Mouse (Mus musculus): ENCODE measurements around the gene Nol12. TPM values are rescaled to one million over a fixed set of nuclear protein-coding genes. Genes with fewer than 3 reads are reported as not detected.

Nol12 gene
- total RNA-seq, 2 experiments from 2014 or later: 22.1 to 22.6 TPM

DNA sequence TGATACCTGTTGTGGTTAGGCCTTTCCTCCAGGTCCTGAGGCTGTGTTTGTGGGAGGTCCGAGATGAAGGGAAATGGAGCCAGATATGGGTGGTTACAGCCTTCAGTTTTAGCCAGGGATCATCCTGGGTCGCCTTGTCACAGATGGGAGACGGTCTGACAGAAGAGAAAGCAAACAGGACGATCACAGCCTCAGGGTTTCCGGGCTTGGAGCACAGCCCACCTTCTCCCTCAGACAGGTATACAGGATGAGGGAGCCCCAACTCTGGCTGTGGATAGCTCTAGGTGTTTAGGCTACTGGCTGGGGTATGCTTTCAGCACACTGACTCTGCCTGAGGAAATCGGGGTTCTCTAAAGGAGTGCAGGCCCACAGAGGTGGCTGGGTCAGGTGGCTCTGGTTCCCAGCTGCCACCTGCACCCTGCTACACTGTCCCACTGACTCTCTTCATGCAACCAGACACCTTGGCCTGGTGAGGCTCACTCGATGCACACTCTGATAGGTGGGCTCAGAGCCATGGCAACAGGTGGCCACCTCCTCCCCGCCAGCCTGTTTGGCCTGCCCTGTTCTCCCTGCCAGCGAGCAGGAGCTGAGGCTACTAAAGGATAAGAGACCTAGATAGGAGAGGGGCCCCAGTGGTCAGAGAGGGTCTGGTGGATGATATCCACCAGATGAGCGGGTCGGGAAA is 51.9 kb downstream of the Nol12 start:
- intact Hi-C loops (cut with DNase I): loop anchor here (2.0 kb wide), 1 partner anchor 42 kb away; the partner anchor contains the start of gene H1f0
- DNase-seq: peak; percentile 58 to 62

DNA sequence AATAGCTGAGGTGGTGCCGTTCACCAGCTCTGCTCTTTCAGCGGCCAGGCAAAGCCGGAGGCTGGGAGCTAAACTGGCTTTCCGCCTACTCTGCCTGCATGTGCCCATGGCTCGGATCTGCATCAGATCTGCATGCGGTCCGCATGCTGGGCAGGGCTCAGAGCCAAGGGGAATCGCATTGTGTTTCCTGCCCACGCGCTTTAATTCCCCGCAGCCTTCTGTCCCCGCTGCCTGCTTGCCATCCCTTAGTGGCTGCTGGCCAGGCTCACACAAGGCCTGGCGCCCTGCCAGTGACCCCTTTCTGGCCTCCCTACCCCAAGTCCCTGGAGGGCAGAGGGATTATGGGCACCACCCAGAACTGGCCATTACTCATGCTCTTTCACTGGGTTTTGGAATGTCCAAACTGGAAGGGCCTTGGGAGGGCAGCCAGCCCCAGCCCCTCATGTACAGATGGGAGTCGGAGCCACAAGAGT is 53.8 kb downstream of the Nol12 start:
- peak; percentile 40 to 62 for DNase-seq
- intact Hi-C loops (cut with DNase I): no loop called here

DNA sequence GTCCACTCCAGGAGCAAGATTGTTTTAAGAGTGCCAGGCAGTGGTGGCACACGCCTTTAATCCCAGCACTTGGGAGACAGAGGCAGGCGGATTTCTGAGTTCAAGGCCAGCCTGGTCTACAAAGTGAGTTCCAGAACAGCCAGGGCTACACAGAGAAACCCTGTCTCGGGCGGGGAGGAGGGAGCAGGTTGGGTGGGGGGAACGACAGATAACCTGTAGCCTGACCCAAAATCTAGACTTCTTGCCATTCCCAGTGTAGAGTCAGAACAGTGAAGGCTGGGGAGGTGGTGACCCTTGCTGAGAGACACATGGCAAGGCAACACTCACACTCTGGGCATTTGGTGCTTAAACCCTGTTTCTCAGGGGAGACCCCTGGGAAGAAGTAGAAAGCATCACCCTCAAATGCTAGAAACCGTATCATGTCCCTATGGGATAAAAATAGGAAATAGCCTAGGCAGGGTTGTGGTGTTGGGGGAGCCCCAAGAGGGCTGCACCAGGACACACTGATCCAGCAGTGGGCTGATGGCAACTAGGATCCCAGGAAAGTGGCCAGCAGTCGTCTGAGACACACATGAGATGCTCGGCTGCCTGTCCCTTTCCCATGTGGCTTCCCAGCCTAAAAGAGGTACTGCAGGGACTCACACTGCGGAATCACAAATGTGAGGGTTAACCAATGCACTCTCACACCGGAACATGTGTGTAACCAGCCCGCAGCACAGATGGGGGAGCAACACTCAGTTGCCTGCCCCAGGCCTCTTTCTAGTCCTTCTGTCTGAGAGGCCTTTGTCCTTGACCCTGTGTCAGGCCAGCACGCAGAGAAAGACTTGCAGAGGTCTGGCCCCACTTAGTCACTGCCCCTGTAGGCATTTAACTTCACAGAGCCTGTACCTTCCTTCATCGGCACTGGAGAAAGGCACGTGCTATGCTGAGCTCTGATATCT is 54.7 kb downstream of the Nol12 start:
- intact Hi-C loops (cut with DNase I): no loop called here

DNA sequence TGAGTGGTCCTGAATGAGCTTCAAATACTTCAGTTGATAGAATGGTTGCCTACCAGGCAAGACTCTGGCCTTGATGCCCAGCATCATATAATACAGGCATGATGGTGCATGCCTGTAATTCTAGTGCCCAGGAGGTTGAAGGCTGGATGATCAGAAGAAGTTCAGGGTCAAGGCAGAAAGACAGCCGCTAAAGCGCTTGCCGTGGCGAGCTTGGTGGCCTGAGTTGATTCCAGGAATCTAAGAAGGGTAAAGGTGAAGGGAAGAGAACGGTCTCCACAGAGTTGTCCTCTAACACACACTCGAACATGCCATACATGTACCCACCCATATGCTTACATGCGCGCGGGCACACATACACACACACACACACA is 55.3 kb downstream of the Nol12 start:
- no peak for DNase-seq

More for the DNA sequence above, 54.7 kb downstream of the Nol12 start:
- DNase-seq: no peak

DNA sequence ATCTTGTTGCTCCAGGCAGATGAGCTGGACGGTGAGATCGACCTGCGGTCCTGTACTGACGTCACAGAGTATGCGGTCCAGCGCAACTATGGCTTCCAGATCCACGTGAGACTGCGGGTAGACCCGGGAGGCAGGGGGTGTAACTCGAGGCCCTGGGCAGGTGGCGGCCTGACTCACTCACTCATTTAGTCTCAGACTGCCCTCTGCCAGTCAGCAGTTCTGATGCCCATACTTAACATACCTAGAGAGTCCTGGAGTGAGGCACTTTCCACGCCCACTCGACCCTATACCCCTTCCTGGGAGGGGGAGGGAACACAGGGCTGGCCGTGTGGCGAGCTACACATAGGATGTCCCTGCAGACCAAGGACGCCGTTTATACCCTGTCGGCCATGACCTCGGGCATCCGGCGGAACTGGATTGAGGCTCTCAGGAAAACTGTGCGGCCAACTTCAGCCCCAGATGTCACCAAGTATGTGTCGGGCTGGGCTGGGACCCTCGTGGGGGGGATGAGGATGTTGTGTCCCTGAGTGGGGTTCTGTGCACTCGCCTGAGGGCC is 56.3 kb downstream of the Nol12 start:
- no peak for DNase-seq
- intact Hi-C loops (cut with DNase I): no loop called here

More for the DNA sequence above, 55.3 kb downstream of the Nol12 start:
- intact Hi-C loops (cut with DNase I): no loop called here

DNA sequence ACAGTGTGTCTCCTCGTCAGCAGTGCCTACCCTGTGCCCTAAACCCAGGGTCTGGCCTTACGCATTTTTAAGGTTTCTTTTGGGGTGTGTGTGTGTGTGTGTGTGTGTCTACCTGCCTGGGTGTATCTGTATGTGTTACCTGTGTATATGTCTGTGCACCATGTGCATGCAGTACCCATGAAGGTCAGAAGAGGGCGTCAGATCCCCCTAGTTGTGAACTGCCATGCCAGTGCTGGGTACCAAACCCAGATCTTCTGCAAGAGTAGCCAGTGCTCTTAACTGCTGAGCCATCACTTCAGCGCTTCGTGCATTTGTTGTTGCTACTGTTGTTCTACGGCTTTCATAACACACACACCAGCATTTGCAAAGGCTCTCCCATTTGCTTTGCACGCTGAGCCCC is 57.5 kb downstream of the Nol12 start:
- DNase-seq: no peak
- intact Hi-C loops (cut with DNase I): no loop called here

DNA sequence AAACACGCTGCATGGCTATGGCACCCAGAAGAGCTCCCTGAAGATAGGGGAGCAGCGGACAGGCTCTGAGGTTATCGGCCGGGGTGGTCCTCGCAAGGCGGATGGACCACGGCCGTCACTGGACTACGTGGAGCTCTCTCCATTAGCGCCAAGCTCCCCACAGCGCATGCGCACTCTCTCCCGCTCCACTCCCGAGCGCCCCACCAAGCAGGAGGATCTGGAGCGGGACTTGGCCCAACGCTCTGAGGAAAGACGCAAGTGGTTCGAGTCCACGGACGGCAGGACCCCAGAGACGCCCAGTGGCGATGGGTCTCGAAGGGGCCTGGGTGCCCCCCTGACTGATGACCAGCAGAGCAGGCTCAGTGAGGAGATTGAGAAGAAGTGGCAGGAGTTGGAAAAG is 58.2 kb downstream of the Nol12 start:
- intact Hi-C loops (cut with DNase I): no loop called here
- no peak for DNase-seq

Small RNA genes lying within 50 kb of the gene (microRNA-seq; reads per million reads assigned to microRNA genes)
- 0 reads per million in 2 experiments for gene Mir6955

Other genes starting within 250 kb of the Nol12 start
- gene Elfn2, start 216.2 kb upstream of the Nol12 start, total RNA-seq (2021): under 1 TPM; 0.02 to 0.08 TPM
- gene Mfng, start 161.5 kb upstream of the Nol12 start, total RNA-seq (2021): 1 to 10 TPM; 3.3 TPM
- 1 to 10 TPM; 5.6 to 6.6 TPM for gene Card10, start 131.9 kb upstream of the Nol12 start, total RNA-seq (2021)
- gene Cdc42ep1, start 92.3 kb upstream of the Nol12 start, total RNA-seq (2021): 10 to 100 TPM in 1 of 2 experiments, 1 to 10 TPM in 1; 9.4 to 10.7 TPM
- gene Lgals2, start 79.4 kb upstream of the Nol12 start, total RNA-seq (2021): not detected
- gene Gga1, start 57.7 kb upstream of the Nol12 start, total RNA-seq (2021): 10 to 100 TPM; 34.1 to 34.9 TPM
- gene Gm49510, start 35.3 kb upstream of the Nol12 start, total RNA-seq (2021): not detected
- 1 to 10 TPM; 2.0 to 2.1 TPM for gene Sh3bp1, start 35.2 kb upstream of the Nol12 start, total RNA-seq (2021)
- gene Pdxp, start 21.0 kb upstream of the Nol12 start, total RNA-seq (2021): 1 to 10 TPM; 1.9 to 2.0 TPM
- 100 to 1,000 TPM; 188 to 289 TPM for gene Lgals1, start 8.2 kb upstream of the Nol12 start, total RNA-seq (2021)
- 10 to 100 TPM; 35.6 to 42.3 TPM for gene Triobp, start 12.8 kb downstream of the Nol12 start, total RNA-seq (2021)
- gene H1f0, start 93.5 kb downstream of the Nol12 start, total RNA-seq (2021): 10 to 100 TPM; 71.1 to 87.4 TPM
- not detected for gene Galr3, start 107.0 kb downstream of the Nol12 start, total RNA-seq (2021)
- 1 to 10 TPM; 2.7 to 4.3 TPM for gene Ankrd54, start 128.0 kb downstream of the Nol12 start, total RNA-seq (2021)
- 10 to 100 TPM; 46.6 to 52.6 TPM for gene Eif3l, start 140.2 kb downstream of the Nol12 start, total RNA-seq (2021)
- gene Micall1, start 174.0 kb downstream of the Nol12 start, total RNA-seq (2021): 10 to 100 TPM; 11.8 to 13.5 TPM
- 10 to 100 TPM; 65.9 to 67.1 TPM for gene Polr2f, start 206.1 kb downstream of the Nol12 start, total RNA-seq (2021)
- 1 to 10 TPM in 1 of 2 experiments, under 1 TPM in 1; 0.66 to 1.2 TPM for gene 1700088E04Rik, start 206.3 kb downstream of the Nol12 start, total RNA-seq (2021)
- gene Sox10, start 230.3 kb downstream of the Nol12 start, total RNA-seq (2021): 1 to 10 TPM in 1 of 2 experiments, under 1 TPM in 1; 0.97 to 1.8 TPM